Mouse (Mus musculus): ENCODE results near the gene Pik3r5.

- TF ChIP-seq CTCF (IDR thresholded peaks at IDR 0.05; ENCODE audit: control insufficient read depth, insufficient read depth, insufficient replicate concordance, low read depth, low read length): no peak
- TF ChIP-seq POLR2A (IDR thresholded peaks at IDR 0.05; ENCODE audit: control insufficient read depth, low read depth, low read length): no peak
These were observed 26.3 kb upstream of the Pik3r5 start for GRCm38 (mm10) chr11:68405576-68405975.
